Mouse (Mus musculus) kidney, embryonic 16.5 days (tissue): ENCODE data around the gene Arhgef26. TPM values are rescaled to one million over a fixed set of nuclear protein-coding genes. Genes with fewer than 3 reads are reported as not detected.

Experiments used
- ATAC-seq: fragments of 200-750 bp; cut with Nextera tagmentation; 2 replicates; pipeline ENCODE4 v1.8.0; 2017; ENCODE audit warnings: moderate TSS enrichment; ENCODE audit not compliant: low FRiP score, low TSS enrichment
- H3K27ac ChIP-seq: fragments of 300-500 bp; sonication (generic); 2 replicates; pipeline ENCODE4 v1.5.1; 2014; ENCODE audit warnings: low read length
- H3K27me3 ChIP-seq: fragments of 300-500 bp; sonication (generic); 2 replicates; pipeline ENCODE4 v1.6.1; 2014; ENCODE audit warnings: low read length, control low read depth, mixed read lengths; ENCODE audit not compliant: insufficient read depth
- H3K36me3 ChIP-seq: fragments of 300-500 bp; sonication (generic); 2 replicates; pipeline ENCODE4 v1.6.1; 2014; ENCODE audit warnings: low read length, control low read depth, mixed read lengths; ENCODE audit not compliant: insufficient read depth
- H3K4me1 ChIP-seq: fragments of 300-500 bp; sonication (generic); 2 replicates; pipeline ENCODE4 v1.6.1; 2014; ENCODE audit warnings: low read length, control low read depth, mixed read lengths; ENCODE audit not compliant: insufficient read depth
- H3K4me2 ChIP-seq: fragments of 300-500 bp; sonication (generic); replicated peaks from 2 replicates; pipeline ENCODE4 v1.6.1; 2014; ENCODE audit warnings: low read depth, low read length
- H3K4me3 ChIP-seq: fragments of 300-500 bp; sonication (generic); 2 replicates; pipeline ENCODE4 v1.5.1; 2014; ENCODE audit warnings: mild to moderate bottlenecking, low read length
- H3K9ac ChIP-seq: fragments of 300-500 bp; sonication (generic); replicated peaks from 2 replicates; pipeline ENCODE4 v1.6.1; 2014; ENCODE audit warnings: low read length
- H3K9me3 ChIP-seq: fragments of 300-500 bp; sonication (generic); 2 replicates; pipeline ENCODE4 v1.6.1; 2016; ENCODE audit warnings: low read length, control low read depth
- WGBS: fragments of 180-500 bp; shearing (Covaris S2); extraction: QIAGEN DNeasy Blood & Tissue Kit; methylation state at CpG from one replicate; pipeline ENCODE4 v1.1.7; 2014; 5-methylcytosine and 5-hydroxymethylcytosine counted together
- polyA plus RNA-seq: library from polyadenylated mRNA; unstranded; fragments of >200 nt; fragmentation: Nextera tagmentation; extraction: Ambion mirVana; gene quantifications from 2 replicates; pipeline ENCODE4 v1.2.1, GENCODE M21; 2015

Arhgef26 gene
- polyA plus RNA-seq, 1 experiment from 2014 or later, result 10.8 TPM

GRCm38 (mm10) chr3:62507206-62507647 lies 169.1 kb downstream of the Arhgef26 start:
- Histone ChIP-seq H3K27ac (no peak overlapping the region), H3K27me3 (no peaks in the 10 kb centered on the region), H3K4me3 (peak overlapping the region; percentile 97), H3K9ac (no peak overlapping the region; the same call in 1 of the 2 replicates), H3K4me1 (peaks cover 13% of the 10 kb centered on the region), H3K9me3 (no peaks in the 10 kb centered on the region), H3K4me2 (peak overlapping the region; percentile 71), H3K36me3 (no peaks in the 10 kb centered on the region)
- WGBS, result 42% methylated on average over 5 of the region's 5 CpGs
- peak; percentile 7; the same call in 1 of the 2 replicates for ATAC-seq

Other genes starting within 250 kb of the Arhgef26 start
- gene Dhx36, start 168.7 kb downstream of the Arhgef26 start, polyA plus RNA-seq, result 18.2 and 24.4 TPM in 2 replicates